Mouse (Mus musculus) ovary, adult 2 months (tissue): ENCODE data around the gene Brsk2. TPM values are rescaled to one million over a fixed set of nuclear protein-coding genes. Genes with fewer than 3 reads are reported as not detected.

Experiments used
- polyA plus RNA-seq: library from polyadenylated mRNA; depleted of rRNA; stranded (reverse); fragments of >200 nt; gene quantifications from 2 replicates; pipeline ENCODE4 v1.2.3, GENCODE M21; 2012; rRNA removed

The Brsk2 gene
- 0.89 and 1.2 TPM in 2 replicates for polyA plus RNA-seq

GRCm38 (mm10) chr7:141948906-141949798 is at the start of gene Brsk2:
Brsk2 (plus strand) TSS chr7:141949751.

DNA sequence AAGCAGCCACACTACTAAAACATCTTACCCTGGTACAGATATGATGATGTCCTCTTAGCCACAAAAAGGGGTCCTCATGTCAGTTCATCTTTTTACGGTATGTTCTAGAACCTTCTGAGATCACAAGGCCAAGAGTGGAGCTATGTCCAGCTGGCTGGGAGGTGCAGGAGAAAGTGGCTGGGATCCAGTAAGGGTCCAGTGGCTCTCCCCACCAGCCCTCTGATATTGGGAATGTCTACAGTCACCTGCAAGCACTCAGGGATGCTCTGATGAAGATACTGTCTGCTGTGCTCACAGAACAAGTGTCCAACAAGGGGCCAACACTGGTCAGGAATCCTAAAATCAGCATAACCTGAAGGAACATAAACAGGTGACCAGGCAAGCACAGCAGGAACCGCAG is 31.1 kb upstream of the Brsk2 start, which contains the start of gene Tollip:
Gene Tollip (minus strand): TSS at position 101 of the 400 bp plus-strand sequence.

Other genes starting within 250 kb of the Brsk2 start
- 0.08 and 0.22 TPM in 2 replicates for gene Muc5ac, start 160.8 kb upstream of the Brsk2 start, polyA plus RNA-seq
- 0.15 and 0.16 TPM in 2 replicates for gene Muc5b, start 110.7 kb upstream of the Brsk2 start, polyA plus RNA-seq
- gene Tollip, start 31.2 kb upstream of the Brsk2 start, polyA plus RNA-seq: 82.8 and 103 TPM in 2 replicates
- 35.8 and 47.0 TPM in 2 replicates for gene Mob2, start 111.3 kb downstream of the Brsk2 start, polyA plus RNA-seq
- gene Dusp8, start 146.1 kb downstream of the Brsk2 start, polyA plus RNA-seq: 12.1 and 13.0 TPM in 2 replicates
- not detected in 2 replicates for gene Gm45618, start 171.0 kb downstream of the Brsk2 start, polyA plus RNA-seq
- not detected in 2 replicates for gene Gm39115, start 186.3 kb downstream of the Brsk2 start, polyA plus RNA-seq
- gene Gm45337, start 194.9 kb downstream of the Brsk2 start, polyA plus RNA-seq: not detected in 2 replicates
- not detected in 2 replicates for gene Gm29735, start 207.4 kb downstream of the Brsk2 start, polyA plus RNA-seq
- not detected in 2 replicates for gene Gm4553, start 216.0 kb downstream of the Brsk2 start, polyA plus RNA-seq
- gene Krtap5-2, start 226.3 kb downstream of the Brsk2 start, polyA plus RNA-seq: not detected in 2 replicates
- not detected in 2 replicates for gene Gm10153, start 240.6 kb downstream of the Brsk2 start, polyA plus RNA-seq